Mouse (Mus musculus) urinary bladder, adult 18-20 months (tissue): ENCODE measurements around the gene Cpeb3.
A peak's percentile ranks its signal among the peaks of the same experiment; 100 is the strongest.
"Not testable (repeated sequence)": the region's sequence is repeated elsewhere in the genome, so short reads cannot be mapped to it uniquely, and the experiment has no call there.

ENCODE experiments used
- DNase-seq, 2 experiments: peaks; one replicate each; pipeline ENCODE4 v3.0.0; 2022; ENCODE audit warnings: low spot score in 2 of 2, mixed read lengths in 2 of 2

The Cpeb3 gene

GRCm38 (mm10) chr19:37206641-37207302 is 1.6 kb downstream of the Cpeb3 start:
- DNase-seq = no peak

DNA sequence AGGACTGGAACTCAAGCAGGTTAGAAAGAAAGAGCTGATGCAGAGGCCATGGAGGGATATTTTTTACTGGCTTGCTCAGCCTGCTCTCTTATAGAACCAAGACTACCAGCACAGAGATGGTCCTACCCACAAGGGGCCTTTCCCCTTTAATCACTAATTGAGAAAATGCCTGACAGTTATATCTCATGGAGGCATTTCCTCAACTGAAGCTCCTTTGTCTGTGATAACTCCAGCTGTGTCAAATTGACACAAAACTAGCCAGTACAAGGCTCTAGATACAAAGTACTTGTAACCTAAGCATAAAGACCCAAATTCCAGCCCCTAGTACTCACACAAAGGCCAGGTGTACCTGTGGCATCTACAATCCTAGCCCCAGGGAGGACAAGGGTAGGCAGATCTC is 3.2 kb downstream of the Cpeb3 start:
- not testable (repeated sequence) for DNase-seq

- DNase-seq = no peak
These were observed 5.0 kb downstream of the Cpeb3 start for GRCm38 (mm10) chr19:37203371-37203770.

- DNase-seq = no peak
These were observed 8.5 kb downstream of the Cpeb3 start for GRCm38 (mm10) chr19:37199889-37200288.

- no peak for DNase-seq
These were observed 10.1 kb downstream of the Cpeb3 start for GRCm38 (mm10) chr19:37198165-37198880.

GRCm38 (mm10) chr19:37192475-37193058 is 15.8 kb downstream of the Cpeb3 start:
- no peak for DNase-seq

DNA sequence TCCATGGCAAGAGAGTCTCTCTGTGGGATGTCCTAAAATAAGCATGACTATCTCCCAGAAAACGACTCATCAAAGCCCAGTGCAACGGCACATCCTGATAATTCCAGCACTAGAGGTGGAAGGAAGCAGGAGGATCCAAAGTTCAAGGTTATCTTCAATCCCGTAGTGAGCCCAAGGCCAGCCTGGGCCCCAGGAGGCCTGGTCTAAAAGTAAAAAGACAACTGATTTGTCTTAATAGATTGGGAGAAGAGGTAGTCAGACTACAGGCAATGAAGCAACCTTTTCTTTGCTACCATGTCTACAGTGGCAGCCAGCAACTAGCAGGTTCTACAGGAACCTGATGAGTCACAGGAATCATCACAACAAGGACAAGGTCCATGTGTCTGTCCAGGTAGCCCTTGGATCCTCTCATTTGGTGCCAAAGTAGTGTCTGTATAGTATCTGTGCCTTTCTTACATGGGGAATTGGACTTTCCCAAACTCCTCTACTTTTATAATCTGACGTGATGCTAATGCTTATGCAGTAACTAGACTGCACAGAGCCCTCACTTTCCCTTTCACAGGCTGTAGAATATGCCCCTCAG is 19.9 kb downstream of the Cpeb3 start:
- DNase-seq = no peak

GRCm38 (mm10) chr19:37177819-37178708 is 30.3 kb downstream of the Cpeb3 start:
- peak in 1 of 2 experiments; percentile 30 for DNase-seq

- DNase-seq = no peak
These were observed 31.4 kb downstream of the Cpeb3 start for GRCm38 (mm10) chr19:37176879-37177462.

GRCm38 (mm10) chr19:37175919-37176318 is 32.5 kb downstream of the Cpeb3 start:
- no peak for DNase-seq

GRCm38 (mm10) chr19:37175436-37175805 is 33.0 kb downstream of the Cpeb3 start:
- DNase-seq = no peak

GRCm38 (mm10) chr19:37174716-37175435 is 33.5 kb downstream of the Cpeb3 start:
- peak; percentile 37 to 42 for DNase-seq

GRCm38 (mm10) chr19:37174116-37174715 is 34.2 kb downstream of the Cpeb3 start:
- DNase-seq = peak; percentile 9 to 62

DNA sequence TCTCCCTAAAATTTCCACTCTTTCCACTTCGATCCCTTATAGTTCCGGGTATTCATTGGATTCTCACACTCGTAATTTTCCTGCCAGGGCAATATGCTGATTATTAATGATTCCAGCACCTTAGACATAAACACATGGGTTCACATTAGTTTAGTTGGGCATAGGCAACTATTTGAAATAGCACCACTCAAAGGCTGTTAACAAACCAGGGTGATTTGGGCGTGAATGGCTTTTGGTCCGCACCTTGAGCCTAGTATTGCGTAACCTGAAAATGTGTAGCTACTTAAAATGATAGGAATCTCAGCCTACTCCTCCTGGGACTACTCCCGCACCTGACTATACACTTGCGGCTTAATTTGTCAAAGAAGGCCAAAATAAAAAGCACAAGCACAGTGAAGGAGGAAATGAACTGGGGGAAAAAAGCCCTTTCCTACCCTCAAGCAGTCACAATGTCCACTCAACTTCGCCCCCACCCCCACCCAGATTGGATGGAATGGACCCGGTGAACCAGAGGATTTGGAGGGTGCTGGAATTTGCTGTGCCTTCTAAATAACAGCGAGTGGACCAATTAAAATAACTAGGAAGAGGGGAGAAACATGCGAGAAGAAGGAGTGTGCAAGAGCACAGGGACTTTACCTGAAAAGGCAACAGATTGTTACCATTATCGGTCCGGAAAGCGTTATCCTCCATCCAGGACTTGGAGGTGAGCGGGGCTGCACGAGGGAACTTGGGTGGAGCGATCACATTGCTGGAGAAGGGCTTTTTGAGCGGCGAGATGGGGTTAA is 34.9 kb downstream of the Cpeb3 start:
- no peak for DNase-seq

GRCm38 (mm10) chr19:37172566-37173130 is 35.8 kb downstream of the Cpeb3 start:
- no peak for DNase-seq

DNA sequence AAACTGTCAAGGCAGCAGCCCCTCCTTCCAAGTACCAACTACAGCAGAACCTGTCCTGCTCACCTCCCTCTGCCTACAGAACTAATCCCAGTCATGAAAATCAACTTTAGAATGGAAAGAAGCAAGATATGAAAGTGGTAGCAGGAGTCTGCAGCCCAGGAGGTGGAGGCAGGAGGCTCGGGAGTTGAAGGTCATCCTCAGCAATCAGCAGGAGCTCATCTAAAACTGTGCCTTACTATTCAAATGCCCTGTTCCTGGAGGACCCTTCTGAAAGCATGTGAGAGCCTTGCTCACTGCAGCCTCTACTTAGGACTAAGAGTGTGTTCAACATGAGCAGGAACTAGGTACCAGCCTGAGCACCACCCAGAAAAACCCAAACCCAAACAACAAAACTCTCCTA is 36.3 kb downstream of the Cpeb3 start:
- no peak for DNase-seq

DNA sequence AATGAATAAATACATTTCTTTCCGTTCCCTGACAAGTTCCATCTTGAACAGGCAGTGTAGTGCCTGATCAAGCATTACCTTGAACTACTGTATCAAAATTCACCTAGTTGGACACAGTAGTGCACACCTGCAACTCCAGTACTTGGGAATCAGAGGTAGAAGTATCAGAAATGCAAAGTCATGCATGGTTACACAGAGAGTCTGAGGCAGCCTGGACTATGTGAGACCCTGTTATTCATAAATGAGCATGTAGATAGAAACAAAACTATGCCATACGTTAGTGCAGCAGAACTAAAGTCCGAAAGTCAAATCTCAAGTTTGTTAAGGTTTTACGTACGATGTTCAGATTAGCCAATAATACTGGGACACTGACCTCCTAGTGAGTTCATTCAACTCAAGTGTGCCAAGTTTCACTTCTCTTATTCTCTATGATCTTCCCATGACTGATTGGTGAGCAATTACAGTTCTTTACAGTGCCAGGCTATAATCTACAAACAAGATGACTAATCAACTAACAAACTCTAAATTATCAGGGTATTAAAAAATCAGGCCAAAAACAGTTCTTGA is 51.5 kb downstream of the Cpeb3 start:
- DNase-seq = no peak

DNA sequence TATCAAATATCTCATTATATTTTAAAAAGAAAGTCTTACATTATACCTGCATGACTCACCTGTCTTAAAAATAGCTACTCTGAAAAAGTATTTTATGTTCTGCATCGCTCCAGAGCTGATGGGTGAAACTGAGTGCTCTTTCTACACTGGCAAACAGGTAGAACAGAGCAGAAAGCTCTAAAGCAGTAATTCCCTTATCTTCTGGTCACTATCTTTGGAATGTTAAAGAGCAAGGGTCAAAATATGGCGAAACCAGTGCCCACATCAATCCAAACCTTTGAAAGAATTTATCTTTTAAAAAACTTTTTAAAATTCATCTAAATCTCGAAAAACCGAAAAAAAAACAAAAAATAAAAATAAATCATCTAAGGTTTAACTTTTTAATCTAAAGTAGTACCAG is 52.4 kb downstream of the Cpeb3 start:
- no peak for DNase-seq

DNA sequence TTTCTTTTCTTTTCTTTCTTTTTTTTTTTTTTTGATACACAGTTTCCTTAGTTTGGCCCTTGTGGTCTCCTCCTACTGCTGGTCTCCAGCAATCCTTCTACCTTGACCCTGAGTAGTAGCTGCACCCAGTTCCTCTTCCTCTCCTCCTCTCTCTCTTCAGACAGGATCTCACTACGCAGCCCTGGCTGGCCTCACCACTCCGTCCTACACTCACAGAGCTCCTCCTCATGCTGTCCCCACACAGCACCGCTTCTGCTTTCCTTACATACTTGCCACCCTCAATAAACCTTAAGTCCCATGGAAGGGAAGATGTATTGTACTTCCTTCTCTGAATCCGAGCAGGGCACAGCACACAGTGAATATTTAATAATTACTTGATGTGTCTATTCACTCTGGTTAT is 61.3 kb downstream of the Cpeb3 start:
- DNase-seq = no peak
